30 mouse cellular contexts compared by ENCODE assay signal in genomic region chr13:35852851-35853575, GRCm38 (mm10). TPM values are rescaled to one million over a fixed set of nuclear protein-coding genes. Genes with fewer than 3 reads are reported as not detected.
DNase-seq lines count a peak whose midpoint lies in the region; ATAC-seq lines count a peak whose summit lies in the region.
"Had no signal": no experiment of that assay in that cellular context is flagged by ENCODE, and none has a peak within 500 bp of the region (broad histone marks: within the 10 kb centered on the region; RNA-seq: fewer than 3 reads in every experiment).

No protein-coding gene starts in this region.

- no peak overlapping the region for H3K9ac ChIP-seq in forebrain, embryonic 14.5 days (ENCODE audit: low read length)
- no peak overlapping the region for H3K9ac ChIP-seq in limb, embryonic 12.5 days (replicated peaks)
- H3K9ac ChIP-seq in limb, embryonic 13.5 days, result no peak overlapping the region
- H3K9ac ChIP-seq in hindbrain, embryonic 13.5 days, result no peak overlapping the region
- H3K9ac ChIP-seq: embryonic facial prominence, embryonic 13.5 days; heart, embryonic 13.5 days; hindbrain, embryonic 15.5 days had no signal

- no peak overlapping the region for H3K4me2 ChIP-seq in forebrain, embryonic 14.5 days (ENCODE audit: low read length)
- no peak overlapping the region for H3K4me2 ChIP-seq in limb, embryonic 12.5 days
- H3K4me2 ChIP-seq in limb, embryonic 13.5 days (replicated peaks), result no peak overlapping the region
- no peak overlapping the region for H3K4me2 ChIP-seq in hindbrain, embryonic 13.5 days
- H3K4me2 ChIP-seq: embryonic facial prominence, embryonic 13.5 days; heart, embryonic 13.5 days; hindbrain, embryonic 15.5 days had no signal

- DNase-seq in forebrain, embryonic 10.5 days (ENCODE audit: extremely low spot score, low spot score), result no peak
- DNase-seq in forebrain, embryonic 14.5 days (ENCODE audit: low spot score), result no peak
- no peak for DNase-seq in limb, embryonic 10.5 days (ENCODE audit: low spot score)
- DNase-seq in R1 (ENCODE audit: low read depth, low spot score), result peak; percentile 98
- no peak for DNase-seq in thymus, postnatal 0 days (ENCODE audit: low spot score)
- DNase-seq: adrenal gland, adult 8-10 months; adrenal gland, postnatal 25 days; cerebellum, adult 11-12 months; cerebellum, adult 8-10 months; cerebellum, postnatal 10 days; cerebellum, postnatal 36 days; embryo, embryonic 11 days; gastrocnemius, adult 2 months; gastrocnemius, postnatal 14 days; heart, adult 18-20 months; heart, postnatal 14 days; heart, postnatal 4 days; kidney, adult 2 months had no signal

- peaks cover 10% of the 10 kb centered on the region for H3K36me3 ChIP-seq in forebrain, embryonic 10.5 days (replicated peaks)
- no peaks in the 10 kb centered on the region for H3K36me3 ChIP-seq in forebrain, embryonic 14.5 days (ENCODE audit: control insufficient read depth, insufficient read depth, low read length)
- peaks cover 15% of the 10 kb centered on the region for H3K36me3 ChIP-seq in limb, embryonic 12.5 days
- peaks cover 16% of the 10 kb centered on the region; the same call in 1 of the 2 replicates for H3K36me3 ChIP-seq in limb, embryonic 10.5 days
- peaks cover 16% of the 10 kb centered on the region for H3K36me3 ChIP-seq in limb, embryonic 13.5 days
- H3K36me3 ChIP-seq in hindbrain, embryonic 13.5 days, result peaks cover 6% of the 10 kb centered on the region
- H3K36me3 ChIP-seq: hindbrain, embryonic 15.5 days had no signal

- no peak overlapping the region for H3K4me3 ChIP-seq in forebrain, embryonic 10.5 days
- H3K4me3 ChIP-seq in forebrain, embryonic 14.5 days (ENCODE audit: low read depth, low read length), result no peak overlapping the region
- no peak overlapping the region for H3K4me3 ChIP-seq in limb, embryonic 12.5 days (replicated peaks)
- no peak overlapping the region for H3K4me3 ChIP-seq in limb, embryonic 10.5 days
- H3K4me3 ChIP-seq in limb, embryonic 13.5 days, result no peak overlapping the region
- H3K4me3 ChIP-seq in hindbrain, embryonic 13.5 days, result no peak overlapping the region
- H3K4me3 ChIP-seq: embryonic facial prominence, embryonic 10.5 days; embryonic facial prominence, embryonic 13.5 days; erythroblast, embryonic 14.5 days; gastrocnemius, adult 2 months; heart, embryonic 13.5 days; hindbrain, embryonic 15.5 days had no signal

- H3K9me3 ChIP-seq in forebrain, embryonic 10.5 days, result no peaks in the 10 kb centered on the region
- no peaks in the 10 kb centered on the region for H3K9me3 ChIP-seq in forebrain, embryonic 14.5 days (replicated peaks; ENCODE audit: control insufficient read depth, low read length)
- no peaks in the 10 kb centered on the region for H3K9me3 ChIP-seq in limb, embryonic 12.5 days
- no peaks in the 10 kb centered on the region for H3K9me3 ChIP-seq in limb, embryonic 10.5 days (replicated peaks)
- no peaks in the 10 kb centered on the region for H3K9me3 ChIP-seq in limb, embryonic 13.5 days
- H3K9me3 ChIP-seq in hindbrain, embryonic 13.5 days, result no peaks in the 10 kb centered on the region
- H3K9me3 ChIP-seq: embryonic facial prominence, embryonic 10.5 days; embryonic facial prominence, embryonic 13.5 days; heart, embryonic 13.5 days; hindbrain, embryonic 15.5 days had no signal

- WGBS in forebrain, embryonic 10.5 days, result 81% methylated on average over 2 of the region's 2 CpGs
- 55% methylated on average over 2 of the region's 2 CpGs for WGBS in forebrain, embryonic 14.5 days
- 74% methylated on average over 2 of the region's 2 CpGs for WGBS in limb, embryonic 12.5 days
- 96% methylated on average over 2 of the region's 2 CpGs for WGBS in limb, embryonic 10.5 days
- WGBS in limb, embryonic 13.5 days, result 71% methylated on average over 2 of the region's 2 CpGs
- 72% methylated on average over 2 of the region's 2 CpGs for WGBS in hindbrain, embryonic 13.5 days

- no peak for ATAC-seq in forebrain, embryonic 14.5 days
- ATAC-seq in limb, embryonic 12.5 days (ENCODE audit: insufficient number of reproducible peaks, insufficient read depth, low FRiP score, low TSS enrichment, low read depth), result peak; percentile 66
- ATAC-seq in limb, embryonic 13.5 days (ENCODE audit: low FRiP score, low read depth), result peak; percentile 51; the same call in 1 of the 2 replicates
- no peak for ATAC-seq in hindbrain, embryonic 13.5 days (ENCODE audit: low FRiP score)
- ATAC-seq: activated CD4-positive, CD25-positive, alpha-beta regulatory T cell, adult 4 months; forebrain, embryonic 16.5 days; intestine, postnatal 0 days had no signal

- no peaks in the 10 kb centered on the region for H3K27me3 ChIP-seq in forebrain, embryonic 10.5 days (ENCODE audit: poor library complexity, severe bottlenecking)
- H3K27me3 ChIP-seq in forebrain, embryonic 14.5 days (replicated peaks; ENCODE audit: control insufficient read depth, insufficient read depth, low read length), result no peaks in the 10 kb centered on the region
- no peaks in the 10 kb centered on the region for H3K27me3 ChIP-seq in limb, embryonic 12.5 days
- no peaks in the 10 kb centered on the region for H3K27me3 ChIP-seq in limb, embryonic 10.5 days (ENCODE audit: low read depth, poor library complexity, severe bottlenecking)
- H3K27me3 ChIP-seq in limb, embryonic 13.5 days, result no peaks in the 10 kb centered on the region
- no peaks in the 10 kb centered on the region for H3K27me3 ChIP-seq in hindbrain, embryonic 13.5 days
- H3K27me3 ChIP-seq: CH12.LX; embryonic facial prominence, embryonic 13.5 days; heart, embryonic 13.5 days; hindbrain, embryonic 15.5 days had no signal

- peak overlapping the region; percentile 40; the same call in 1 of the 2 replicates for H3K27ac ChIP-seq in forebrain, embryonic 10.5 days
- no peak overlapping the region for H3K27ac ChIP-seq in forebrain, embryonic 14.5 days (ENCODE audit: low read depth, low read length)
- no peak overlapping the region for H3K27ac ChIP-seq in limb, embryonic 12.5 days
- H3K27ac ChIP-seq in limb, embryonic 10.5 days, result no peak overlapping the region
- no peak overlapping the region for H3K27ac ChIP-seq in limb, embryonic 13.5 days
- H3K27ac ChIP-seq in hindbrain, embryonic 13.5 days, result no peak overlapping the region
- H3K27ac ChIP-seq: embryonic facial prominence, embryonic 10.5 days; embryonic facial prominence, embryonic 13.5 days; gastrocnemius, adult 2 months; heart, embryonic 13.5 days; hindbrain, embryonic 15.5 days had no signal

- H3K4me1 ChIP-seq in forebrain, embryonic 10.5 days, result peaks cover 9% of the 10 kb centered on the region
- H3K4me1 ChIP-seq in forebrain, embryonic 14.5 days (ENCODE audit: control insufficient read depth, insufficient read depth, low read length), result no peaks in the 10 kb centered on the region
- H3K4me1 ChIP-seq in limb, embryonic 12.5 days (replicated peaks), result peaks cover 16% of the 10 kb centered on the region
- peaks cover 7% of the 10 kb centered on the region for H3K4me1 ChIP-seq in limb, embryonic 10.5 days
- H3K4me1 ChIP-seq in limb, embryonic 13.5 days, result peaks cover 21% of the 10 kb centered on the region
- no peaks in the 10 kb centered on the region for H3K4me1 ChIP-seq in hindbrain, embryonic 13.5 days (replicated peaks)
- H3K4me1 ChIP-seq: hindbrain, embryonic 15.5 days had no signal

RNA-seq across cellular contexts. Expression of gene Rpp40, which starts 53.1 kb away (rescaled TPM):
- 26.8 and 29.4 TPM in 2 replicates for polyA plus RNA-seq in forebrain, embryonic 10.5 days (2016; fragmentation: Nextera tagmentation; extraction: Ambion mirVana)
- polyA plus RNA-seq in forebrain, embryonic 14.5 days (2014; fragmentation: Nextera tagmentation; extraction: Ambion mirVana), result 7.8 and 9.2 TPM in 2 replicates
- 23.5 and 28.0 TPM in 2 replicates for polyA plus RNA-seq in limb, embryonic 12.5 days (2016; fragmentation: Nextera tagmentation; extraction: Ambion mirVana)
- 26.4 and 29.5 TPM in 2 replicates for polyA plus RNA-seq in limb, embryonic 10.5 days (2016; fragmentation: Nextera tagmentation; extraction: Ambion mirVana)
- polyA plus RNA-seq in limb, embryonic 13.5 days (2015; fragmentation: Nextera tagmentation; extraction: Ambion mirVana), result 21.7 and 22.0 TPM in 2 replicates
- polyA plus RNA-seq in thymus, postnatal 0 days (2015; fragmentation: Nextera tagmentation; extraction: Ambion mirVana), result 17.9 and 18.5 TPM in 2 replicates
- 8.4 and 9.9 TPM in 2 replicates for polyA plus RNA-seq in hindbrain, embryonic 13.5 days (2015; fragmentation: Nextera tagmentation; extraction: Ambion mirVana)

Comparison
In these comparisons a context has a peak if more than half of its experiments do, and no peak if none do; other contexts are left out.
1. ATAC-seq: peak in limb, embryonic 12.5 days (single experiment) and limb, embryonic 13.5 days (single experiment); none in forebrain, embryonic 14.5 days (single experiment) and hindbrain, embryonic 13.5 days (single experiment).